Comparison of ENCODE assay signal across 8 mouse cellular contexts in genomic region chr2:156841841-156842706, GRCm38 (mm10). TPM values are rescaled to one million over a fixed set of nuclear protein-coding genes. Genes with fewer than 3 reads are reported as not detected.
DNase-seq lines count a peak whose midpoint lies in the region; ATAC-seq and TF ChIP-seq lines count a peak whose summit lies in the region.

No protein-coding gene starts in this region.

- peak overlapping the region; percentile 86 for H3ac ChIP-seq in myocyte (ENCODE audit: control insufficient read depth, insufficient read length)

- TF ChIP-seq POLR2A in myocyte (IDR thresholded peaks at IDR 0.05; ENCODE audit: insufficient read length, low read depth), result no peak
- no peak; the same call in 1 of the 2 replicates for TF ChIP-seq POLR2A in testis, adult 2 months (IDR thresholded peaks at IDR 0.05; ENCODE audit: control insufficient read depth, low read depth, low read length)

- ATAC-seq in activated CD4-positive, CD25-positive, alpha-beta regulatory T cell, adult 4 months, result peak; percentile 31
- ATAC-seq in erythroid progenitor cell, adult 5-6 weeks (replicated peaks; ENCODE audit: low FRiP score, poor library complexity, severe bottlenecking), result 0 out of 2 replicates have a peak, but pooled peaks have one; percentile 7
- no peak for ATAC-seq in limb, embryonic 15.5 days (ENCODE audit: insufficient number of reproducible peaks, low FRiP score, low TSS enrichment, low read depth)

- 4% methylated on average over 20 of the region's 20 CpGs for WGBS in limb, embryonic 15.5 days

- H3K9ac ChIP-seq in limb, embryonic 15.5 days, result no peak overlapping the region

- no peak for TF ChIP-seq CTCF in testis, adult 2 months (IDR thresholded peaks at IDR 0.05; ENCODE audit: control insufficient read depth, insufficient read depth, insufficient replicate concordance, low read depth, low read length)

- peaks cover 15% of the 10 kb centered on the region for H3K36me3 ChIP-seq in limb, embryonic 15.5 days
- no peaks in the 10 kb centered on the region for H3K36me3 ChIP-seq in myocyte (ENCODE audit: control insufficient read depth, insufficient read depth)
- H3K36me3 ChIP-seq in testis, adult 2 months (ENCODE audit: control insufficient read depth, insufficient read depth, low read length), result no peaks in the 10 kb centered on the region

- peak overlapping the region; percentile 79 for H3K4me2 ChIP-seq in limb, embryonic 15.5 days
- H3K4me2 ChIP-seq in myocyte (ENCODE audit: low read depth), result peak overlapping the region; percentile 100

- peaks cover 33% of the 10 kb centered on the region for H3K79me2 ChIP-seq in myocyte (ENCODE audit: control insufficient read depth, insufficient read depth)

- no peaks in the 10 kb centered on the region for H3K27me3 ChIP-seq in limb, embryonic 15.5 days
- no peaks in the 10 kb centered on the region for H3K27me3 ChIP-seq in myocyte (ENCODE audit: control insufficient read depth, insufficient read depth, insufficient read length)
- H3K27me3 ChIP-seq in testis, adult 2 months (ENCODE audit: control insufficient read depth, insufficient read depth, low read length), result no peaks in the 10 kb centered on the region

- peak; percentile 29 to 44 for DNase-seq in heart, adult 18-20 months
- no peak for DNase-seq in heart, adult 8-10 months (ENCODE audit: low spot score)
- DNase-seq in heart, postnatal 4 days, result peak; percentile 72

- H3K27ac ChIP-seq in limb, embryonic 15.5 days, result peak overlapping the region; percentile 96
- H3K27ac ChIP-seq in testis, adult 2 months (ENCODE audit: control insufficient read depth, insufficient read depth, low read depth, low read length), result peak overlapping the region; percentile 51

- H3K4me1 ChIP-seq in limb, embryonic 15.5 days, result peaks cover 70% of the 10 kb centered on the region
- peaks cover 25% of the 10 kb centered on the region for H3K4me1 ChIP-seq in testis, adult 2 months (ENCODE audit: control insufficient read depth, insufficient read depth, low read length)

- peak overlapping the region; percentile 88 for H3K4me3 ChIP-seq in limb, embryonic 15.5 days
- H3K4me3 ChIP-seq in myocyte, result peak overlapping the region; percentile 56
- H3K4me3 ChIP-seq in testis, adult 2 months (ENCODE audit: control insufficient read depth, low read depth, low read length), result peak overlapping the region; percentile 87

- H3K9me3 ChIP-seq in limb, embryonic 15.5 days, result no peaks in the 10 kb centered on the region

TF ChIP-seq in myocyte, 11 proteins besides CTCF, POLR2A, EP300 and RAD21:
- TF ChIP-seq USF1 (IDR thresholded peaks at IDR 0.05; ENCODE audit: low read depth), result no peak
- TF ChIP-seq MYOD1 (IDR thresholded peaks at IDR 0.05; ENCODE audit: control insufficient read depth in 1 of 3, insufficient read length in 2 of 3, low read depth in 2 of 3), result peak in 2 of 3 experiments; percentile 42 to 80
- no peak for TF ChIP-seq REST (IDR thresholded peaks at IDR 0.05; ENCODE audit: insufficient read depth, insufficient read length)
- no peak for TF ChIP-seq TCF3 (IDR thresholded peaks at IDR 0.05; ENCODE audit: insufficient read length, low read depth)
- no peak for TF ChIP-seq MAX (IDR thresholded peaks at IDR 0.05; ENCODE audit: low read depth)
- no peak for TF ChIP-seq SRF (IDR thresholded peaks at IDR 0.05; ENCODE audit: control insufficient read depth, insufficient read length, low read depth)
- TF ChIP-seq CEBPB (IDR thresholded peaks at IDR 0.05; ENCODE audit: insufficient read depth, poor library complexity, severe bottlenecking), result no peak
- peak; percentile 65 for TF ChIP-seq E2F4 (IDR thresholded peaks at IDR 0.05; ENCODE audit: insufficient read depth)
- no peak for TF ChIP-seq POLR2AphosphoS2 (IDR thresholded peaks at IDR 0.05; ENCODE audit: insufficient read length, low read depth)
- TF ChIP-seq MYOG (IDR thresholded peaks at IDR 0.05; ENCODE audit: control insufficient read depth in 1 of 3, insufficient read depth in 1 of 3, insufficient read length in 2 of 3, low read depth in 2 of 3), result peak in 2 of 3 experiments; percentile 70 to 80
- no peak for TF ChIP-seq TCF12 (IDR thresholded peaks at IDR 0.05; ENCODE audit: insufficient read depth, poor library complexity, severe bottlenecking)

RNA-seq across cellular contexts. Expression of gene Tgif2, which starts 2.3 kb away (rescaled TPM):
- under 1 TPM; 0.37 to 0.44 TPM for total RNA-seq in heart, adult 18-20 months (2021)
- under 1 TPM; 0.47 to 0.55 (median 0.51) TPM for total RNA-seq in heart, adult 8-10 months (2022)
- 1 to 10 TPM; 5.2 to 8.5 TPM for polyA plus RNA-seq in activated CD4-positive, CD25-positive, alpha-beta regulatory T cell, adult 4 months (2017; shearing (Covaris generic))
- 2.2 and 3.8 TPM in 2 replicates for total RNA-seq in erythroid progenitor cell, adult 5-6 weeks (2015; ENCODE audit: low replicate concordance)
- 1.9 and 18.2 TPM in 2 replicates for total RNA-seq in erythroid progenitor cell, adult 5-6 weeks (2017; ENCODE audit: low replicate concordance)
- total RNA-seq in heart, postnatal 4 days (2021), result 10 to 100 TPM; 18.2 to 19.3 TPM
- 49.2 and 52.7 TPM in 2 replicates for polyA plus RNA-seq in limb, embryonic 15.5 days (2015; fragmentation: Nextera tagmentation; extraction: Ambion mirVana)
- 11.2 TPM for polyA plus RNA-seq in myocyte (2012; fragmentation: generic; extraction: Trizol)
- polyA plus RNA-seq in testis, adult 2 months (2012; rRNA removed), result 11.0 and 12.7 TPM in 2 replicates

RNA-seq across cellular contexts. Expression of gene 4930518I15Rik, which starts 15.7 kb away (rescaled TPM):
- under 1 TPM; 0.49 to 0.60 TPM for total RNA-seq in heart, adult 18-20 months (2021)
- 1 to 10 TPM in 1 of 4 experiments, under 1 TPM in 3; 0.40 to 1.4 (median 0.56) TPM for total RNA-seq in heart, adult 8-10 months (2022)
- polyA plus RNA-seq in activated CD4-positive, CD25-positive, alpha-beta regulatory T cell, adult 4 months (2017; shearing (Covaris generic)), result 10 to 100 TPM; 16.3 to 25.4 TPM
- 3.2 TPM in 1 of 2 replicates, not detected in the other for total RNA-seq in erythroid progenitor cell, adult 5-6 weeks (2015; ENCODE audit: low replicate concordance)
- total RNA-seq in erythroid progenitor cell, adult 5-6 weeks (2017; ENCODE audit: low replicate concordance), result 3.9 and 4.0 TPM in 2 replicates
- 1 to 10 TPM; 1.3 to 2.0 TPM for total RNA-seq in heart, postnatal 4 days (2021)
- polyA plus RNA-seq in limb, embryonic 15.5 days (2015; fragmentation: Nextera tagmentation; extraction: Ambion mirVana), result 6.6 and 9.2 TPM in 2 replicates
- polyA plus RNA-seq in myocyte (2012; fragmentation: generic; extraction: Trizol), result 0.26 TPM
- 1.0 and 1.1 TPM in 2 replicates for polyA plus RNA-seq in testis, adult 2 months (2012; rRNA removed)

RNA-seq across cellular contexts. Expression of gene Rab5if, which starts 20.9 kb away (rescaled TPM):
- 100 to 1,000 TPM; 110 to 113 TPM for total RNA-seq in heart, adult 18-20 months (2021)
- total RNA-seq in heart, adult 8-10 months (2022), result 100 to 1,000 TPM in 2 of 4 experiments, 10 to 100 TPM in 2; 90.3 to 107 (median 102) TPM
- polyA plus RNA-seq in activated CD4-positive, CD25-positive, alpha-beta regulatory T cell, adult 4 months (2017; shearing (Covaris generic)), result 1 to 10 TPM; 4.1 to 7.6 TPM
- total RNA-seq in erythroid progenitor cell, adult 5-6 weeks (2015; ENCODE audit: low replicate concordance), result 62.7 and 85.9 TPM in 2 replicates
- 28.8 and 48.1 TPM in 2 replicates for total RNA-seq in erythroid progenitor cell, adult 5-6 weeks (2017; ENCODE audit: low replicate concordance)
- total RNA-seq in heart, postnatal 4 days (2021), result 100 to 1,000 TPM; 136 to 142 TPM
- 134 and 157 TPM in 2 replicates for polyA plus RNA-seq in limb, embryonic 15.5 days (2015; fragmentation: Nextera tagmentation; extraction: Ambion mirVana)
- 191 TPM for polyA plus RNA-seq in myocyte (2012; fragmentation: generic; extraction: Trizol)
- 73.0 and 80.2 TPM in 2 replicates for polyA plus RNA-seq in testis, adult 2 months (2012; rRNA removed)

RNA-seq across cellular contexts. Expression of gene Sla2, which starts 44.9 kb away (rescaled TPM):
- under 1 TPM in 1 of 2 experiments, not detected in 1; 0.31 TPM for total RNA-seq in heart, adult 18-20 months (2021)
- total RNA-seq in heart, adult 8-10 months (2022), result under 1 TPM in 1 of 4 experiments, not detected in 3; 0.09 TPM
- 10 to 100 TPM; 57.8 to 67.4 TPM for polyA plus RNA-seq in activated CD4-positive, CD25-positive, alpha-beta regulatory T cell, adult 4 months (2017; shearing (Covaris generic))
- total RNA-seq in erythroid progenitor cell, adult 5-6 weeks (2015; ENCODE audit: low replicate concordance), result 0.72 TPM in 1 of 2 replicates, not detected in the other
- total RNA-seq in erythroid progenitor cell, adult 5-6 weeks (2017; ENCODE audit: low replicate concordance), result 0.26 and 0.68 TPM in 2 replicates
- not detected for total RNA-seq in heart, postnatal 4 days (2021)
- 0.46 and 0.63 TPM in 2 replicates for polyA plus RNA-seq in limb, embryonic 15.5 days (2015; fragmentation: Nextera tagmentation; extraction: Ambion mirVana)
- polyA plus RNA-seq in myocyte (2012; fragmentation: generic; extraction: Trizol), result 0.18 TPM
- polyA plus RNA-seq in testis, adult 2 months (2012; rRNA removed), result 0.14 and 0.16 TPM in 2 replicates
